Mouse (Mus musculus): ENCODE measurements around the gene Glb1. TPM values are rescaled to one million over a fixed set of nuclear protein-coding genes. Genes with fewer than 3 reads are reported as not detected.

Gene Glb1
- polyA plus RNA-seq, 1 experiment from 2014 or later: 58.4 TPM

- H3K4me3 ChIP-seq (replicated peaks): no peak overlapping the region
- 0 out of 2 replicates have a peak, but pooled peaks cover 7% of the 10 kb centered on the region for H3K36me3 ChIP-seq
- no peaks in the 10 kb centered on the region for H3K4me1 ChIP-seq
- no peaks in the 10 kb centered on the region for H3K27me3 ChIP-seq
- no peaks in the 10 kb centered on the region for H3K9me3 ChIP-seq (replicated peaks)
- H3K9ac ChIP-seq: no peak overlapping the region
- H3K27ac ChIP-seq: no peak overlapping the region
- no peak for ATAC-seq (replicated peaks; ENCODE audit: low FRiP score)
- no peak overlapping the region for H3K4me2 ChIP-seq
- 87% methylated on average over 13 of the region's 13 CpGs for WGBS
Observed at GRCm38 (mm10) chr9:114449120-114449754, 48.4 kb downstream of the Glb1 start.

- no peak overlapping the region for H3K9ac ChIP-seq
- H3K4me3 ChIP-seq (replicated peaks): no peak overlapping the region
- no peaks in the 10 kb centered on the region for H3K27me3 ChIP-seq
- peaks cover 9% of the 10 kb centered on the region; the same call in 1 of the 2 replicates for H3K4me1 ChIP-seq
- no peak overlapping the region for H3K4me2 ChIP-seq
- WGBS: 83% methylated on average over 7 of the region's 7 CpGs
- H3K27ac ChIP-seq: no peak overlapping the region
- H3K9me3 ChIP-seq (replicated peaks): no peaks in the 10 kb centered on the region
- ATAC-seq (replicated peaks; ENCODE audit: low FRiP score): no peak
- H3K36me3 ChIP-seq: 0 out of 2 replicates have a peak, but pooled peaks cover 7% of the 10 kb centered on the region
Observed at GRCm38 (mm10) chr9:114451615-114452014, 50.7 kb downstream of the Glb1 start.

- WGBS: 89% methylated on average over 6 of the region's 6 CpGs
- Histone ChIP-seq H3K27ac (no peak overlapping the region), H3K4me1 (peaks cover 9% of the 10 kb centered on the region; the same call in 1 of the 2 replicates), H3K36me3 (peaks cover 15% of the 10 kb centered on the region), H3K9ac (no peak overlapping the region), H3K4me2 (no peak overlapping the region), H3K9me3 (replicated peaks) (no peaks in the 10 kb centered on the region), H3K27me3 (no peaks in the 10 kb centered on the region), H3K4me3 (replicated peaks) (no peak overlapping the region)
- no peak for ATAC-seq (replicated peaks; ENCODE audit: low FRiP score)
Observed at GRCm38 (mm10) chr9:114452418-114452817, 51.5 kb downstream of the Glb1 start.

- Histone ChIP-seq H3K9me3 (replicated peaks) (no peaks in the 10 kb centered on the region), H3K9ac (no peak overlapping the region), H3K27me3 (no peaks in the 10 kb centered on the region), H3K4me1 (peaks cover 9% of the 10 kb centered on the region; the same call in 1 of the 2 replicates), H3K36me3 (peaks cover 27% of the 10 kb centered on the region), H3K27ac (no peak overlapping the region), H3K4me2 (no peak overlapping the region), H3K4me3 (replicated peaks) (no peak overlapping the region)
- 82% methylated on average over 2 of the region's 2 CpGs for WGBS
- ATAC-seq (replicated peaks; ENCODE audit: low FRiP score): no peak
Observed at GRCm38 (mm10) chr9:114455420-114455819, 54.5 kb downstream of the Glb1 start.

GRCm38 (mm10) chr9:114458436-114458835 is 57.6 kb downstream of the Glb1 start:
- no peak for ATAC-seq (replicated peaks; ENCODE audit: low FRiP score)
- no peak overlapping the region for H3K4me3 ChIP-seq (replicated peaks)
- no peak overlapping the region for H3K9ac ChIP-seq
- peaks cover 40% of the 10 kb centered on the region for H3K36me3 ChIP-seq
- no peaks in the 10 kb centered on the region for H3K9me3 ChIP-seq (replicated peaks)
- no peak overlapping the region for H3K27ac ChIP-seq
- 79% methylated on average over 3 of the region's 3 CpGs for WGBS
- no peak overlapping the region for H3K4me2 ChIP-seq
- H3K27me3 ChIP-seq: no peaks in the 10 kb centered on the region
- H3K4me1 ChIP-seq: peaks cover 9% of the 10 kb centered on the region; the same call in 1 of the 2 replicates

GRCm38 (mm10) chr9:114462569-114462968 is 61.7 kb downstream of the Glb1 start:
- Histone ChIP-seq H3K36me3 (peaks cover 57% of the 10 kb centered on the region), H3K4me2 (no peak overlapping the region), H3K27me3 (no peaks in the 10 kb centered on the region), H3K27ac (no peak overlapping the region), H3K9ac (no peak overlapping the region), H3K9me3 (replicated peaks) (no peaks in the 10 kb centered on the region), H3K4me3 (replicated peaks) (no peak overlapping the region), H3K4me1 (peaks cover 12% of the 10 kb centered on the region; the same call in 1 of the 2 replicates)
- no peak for ATAC-seq (replicated peaks; ENCODE audit: low FRiP score)
- 79% methylated on average over 7 of the region's 7 CpGs for WGBS

- no peak for ATAC-seq (replicated peaks; ENCODE audit: low FRiP score)
- Histone ChIP-seq H3K4me3 (replicated peaks) (no peak overlapping the region), H3K27ac (no peak overlapping the region), H3K9ac (no peak overlapping the region), H3K9me3 (replicated peaks) (no peaks in the 10 kb centered on the region), H3K36me3 (peaks cover 61% of the 10 kb centered on the region), H3K4me1 (peaks cover 15% of the 10 kb centered on the region; the same call in 1 of the 2 replicates), H3K4me2 (no peak overlapping the region), H3K27me3 (no peaks in the 10 kb centered on the region)
- 76% methylated on average over 6 of the region's 6 CpGs for whole genome bisulfite sequencing
Observed at GRCm38 (mm10) chr9:114465442-114465841, 64.6 kb downstream of the Glb1 start.

GRCm38 (mm10) chr9:114466871-114467270 is 66.0 kb downstream of the Glb1 start:
- 64% methylated on average over 7 of the region's 7 CpGs for WGBS
- ATAC-seq (replicated peaks; ENCODE audit: low FRiP score): 0 out of 2 replicates have a peak, but pooled peaks have one; percentile 34
- H3K27me3 ChIP-seq: no peaks in the 10 kb centered on the region

GRCm38 (mm10) chr9:114468217-114468616 is 67.3 kb downstream of the Glb1 start:
- H3K27me3 ChIP-seq: no peaks in the 10 kb centered on the region
- H3K9me3 ChIP-seq (replicated peaks): no peaks in the 10 kb centered on the region
- peaks cover 45% of the 10 kb centered on the region for H3K36me3 ChIP-seq
- ATAC-seq (replicated peaks; ENCODE audit: low FRiP score): no peak
- WGBS: 71% methylated on average over 5 of the region's 5 CpGs
- no peak overlapping the region for H3K4me2 ChIP-seq
- no peak overlapping the region for H3K27ac ChIP-seq
- no peak overlapping the region for H3K9ac ChIP-seq
- no peak overlapping the region for H3K4me3 ChIP-seq (replicated peaks)
- H3K4me1 ChIP-seq: peaks cover 15% of the 10 kb centered on the region; the same call in 1 of the 2 replicates

More at GRCm38 (mm10) chr9:114466871-114467270, 66.0 kb downstream of the Glb1 start:
- H3K27ac ChIP-seq: no peak overlapping the region
- peaks cover 48% of the 10 kb centered on the region for H3K36me3 ChIP-seq
- peaks cover 15% of the 10 kb centered on the region; the same call in 1 of the 2 replicates for H3K4me1 ChIP-seq
- H3K4me3 ChIP-seq (replicated peaks): no peak overlapping the region
- no peaks in the 10 kb centered on the region for H3K9me3 ChIP-seq (replicated peaks)
- no peak overlapping the region for H3K4me2 ChIP-seq
- no peak overlapping the region for H3K9ac ChIP-seq

GRCm38 (mm10) chr9:114468701-114469100 is 67.8 kb downstream of the Glb1 start:
- Histone ChIP-seq H3K9me3 (replicated peaks) (no peaks in the 10 kb centered on the region), H3K27ac (no peak overlapping the region), H3K4me3 (replicated peaks) (no peak overlapping the region), H3K9ac (no peak overlapping the region), H3K4me2 (no peak overlapping the region), H3K27me3 (no peaks in the 10 kb centered on the region), H3K36me3 (peaks cover 41% of the 10 kb centered on the region), H3K4me1 (peaks cover 15% of the 10 kb centered on the region; the same call in 1 of the 2 replicates)
- no peak for ATAC-seq (replicated peaks; ENCODE audit: low FRiP score)
- 95% methylated on average over 4 of the region's 4 CpGs for WGBS

GRCm38 (mm10) chr9:114471892-114472291 is 71.0 kb downstream of the Glb1 start:
- WGBS: 67% methylated on average over 7 of the region's 7 CpGs
- ATAC-seq (replicated peaks; ENCODE audit: low FRiP score): no peak
- no peak overlapping the region for H3K27ac ChIP-seq
- H3K9ac ChIP-seq: no peak overlapping the region
- H3K9me3 ChIP-seq (replicated peaks): no peaks in the 10 kb centered on the region
- peaks cover 20% of the 10 kb centered on the region; the same call in 1 of the 2 replicates for H3K36me3 ChIP-seq
- H3K4me3 ChIP-seq (replicated peaks): no peak overlapping the region
- no peak overlapping the region for H3K4me2 ChIP-seq
- no peaks in the 10 kb centered on the region for H3K27me3 ChIP-seq
- peaks cover 9% of the 10 kb centered on the region; the same call in 1 of the 2 replicates for H3K4me1 ChIP-seq

- H3K4me3 ChIP-seq (replicated peaks): no peak overlapping the region
- no peak overlapping the region for H3K9ac ChIP-seq
- no peak overlapping the region for H3K4me2 ChIP-seq
- no peaks in the 10 kb centered on the region for H3K9me3 ChIP-seq (replicated peaks)
- H3K27me3 ChIP-seq: no peaks in the 10 kb centered on the region
- H3K27ac ChIP-seq: no peak overlapping the region
- ATAC-seq (replicated peaks; ENCODE audit: low FRiP score): no peak
- no peaks in the 10 kb centered on the region for H3K4me1 ChIP-seq
- WGBS: 93% methylated on average over 9 of the region's 9 CpGs
- no peaks in the 10 kb centered on the region for H3K36me3 ChIP-seq
Observed at GRCm38 (mm10) chr9:114477019-114477418, 76.1 kb downstream of the Glb1 start.
